Mouse (Mus musculus): ENCODE data around the gene Slc25a44.

GRCm38 (mm10) chr3:88447676-88448183 lies 22.8 kb upstream of the Slc25a44 start:
- TF ChIP-seq EP300 (IDR thresholded peaks at IDR 0.05; ENCODE audit: insufficient read depth, low read depth, low read length) (no peak), CTCF (IDR thresholded peaks at IDR 0.05) (no peak), POLR2A (IDR thresholded peaks at IDR 0.05; ENCODE audit: insufficient read depth, low read depth, low read length) (no peak)

Data from heart, adult 2 months (tissue).